Mouse (Mus musculus): Measurements from ENCODE around the gene Tmem121b. TPM values are rescaled to one million over a fixed set of nuclear protein-coding genes. Genes with fewer than 3 reads are reported as not detected.

Tmem121b gene
- polyA plus RNA-seq, 1 experiment = not detected

DNA sequence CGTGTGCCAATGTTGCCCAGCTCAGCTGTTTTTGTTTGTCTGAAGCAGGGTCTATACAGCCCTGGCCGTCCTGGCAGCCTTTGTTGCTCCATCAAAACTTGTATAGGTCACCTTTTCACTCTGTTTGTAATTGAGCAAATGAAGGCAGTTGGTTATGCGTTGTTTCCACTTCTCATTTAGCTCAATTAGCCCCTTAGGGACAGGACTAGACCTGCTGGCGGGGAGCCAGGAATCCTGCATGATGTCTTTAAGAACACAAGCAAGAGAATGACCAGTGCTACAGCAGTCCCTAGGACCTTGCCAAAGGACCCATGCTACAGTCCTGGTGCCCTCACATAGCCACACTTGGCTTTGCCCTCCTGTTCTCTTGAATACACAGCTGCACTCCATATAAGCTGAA is 11.9 kb upstream of the Tmem121b start:
- peaks cover 8% of the 10 kb centered on the region for H3K4me1 ChIP-seq (ENCODE audit: control insufficient read depth)
- no peaks in the 10 kb centered on the region for H3K27me3 ChIP-seq (ENCODE audit: control insufficient read depth)
- H3K9me3 ChIP-seq (ENCODE audit: control insufficient read depth, low read length) = peaks cover 2% of the 10 kb centered on the region
- TF ChIP-seq TAL1 (IDR thresholded peaks at IDR 0.05; ENCODE audit: low read length) (no peak), GATA1 (IDR thresholded peaks at IDR 0.05; ENCODE audit: low read length) (no peak)
- H3K4me3 ChIP-seq (replicated peaks) = no peak overlapping the region
- H3K36me3 ChIP-seq (ENCODE audit: control insufficient read depth) = peaks cover 33% of the 10 kb centered on the region

DNA sequence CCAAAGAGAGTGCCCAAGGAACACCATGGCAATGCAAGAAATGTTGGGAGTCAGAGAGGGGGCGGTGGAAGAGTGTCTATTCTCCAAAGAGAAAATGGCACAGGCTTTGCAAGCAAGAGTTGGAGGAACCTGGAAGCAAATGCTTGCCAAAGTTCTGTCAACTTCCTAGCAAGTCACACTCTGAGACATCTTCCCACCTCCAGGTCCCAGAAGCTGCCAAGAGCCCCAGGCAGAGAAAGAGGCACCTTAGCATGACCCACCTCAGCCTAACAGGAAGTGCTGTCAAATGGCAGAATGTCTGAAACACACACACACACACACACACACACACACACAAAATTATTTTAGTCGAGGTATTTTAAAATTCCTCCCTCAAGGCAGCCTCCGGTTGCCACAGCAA is 10.4 kb upstream of the Tmem121b start:
- H3K4me3 ChIP-seq (replicated peaks) = no peak overlapping the region
- peaks cover 5% of the 10 kb centered on the region for H3K9me3 ChIP-seq (ENCODE audit: control insufficient read depth, low read length)
- H3K4me1 ChIP-seq (ENCODE audit: control insufficient read depth) = peaks cover 2% of the 10 kb centered on the region; the same call in 1 of the 2 replicates
- H3K27me3 ChIP-seq (ENCODE audit: control insufficient read depth) = no peaks in the 10 kb centered on the region
- TF ChIP-seq TAL1 (IDR thresholded peaks at IDR 0.05; ENCODE audit: low read length) (no peak), GATA1 (IDR thresholded peaks at IDR 0.05; ENCODE audit: low read length) (no peak)
- peaks cover 19% of the 10 kb centered on the region for H3K36me3 ChIP-seq (ENCODE audit: control insufficient read depth)

DNA sequence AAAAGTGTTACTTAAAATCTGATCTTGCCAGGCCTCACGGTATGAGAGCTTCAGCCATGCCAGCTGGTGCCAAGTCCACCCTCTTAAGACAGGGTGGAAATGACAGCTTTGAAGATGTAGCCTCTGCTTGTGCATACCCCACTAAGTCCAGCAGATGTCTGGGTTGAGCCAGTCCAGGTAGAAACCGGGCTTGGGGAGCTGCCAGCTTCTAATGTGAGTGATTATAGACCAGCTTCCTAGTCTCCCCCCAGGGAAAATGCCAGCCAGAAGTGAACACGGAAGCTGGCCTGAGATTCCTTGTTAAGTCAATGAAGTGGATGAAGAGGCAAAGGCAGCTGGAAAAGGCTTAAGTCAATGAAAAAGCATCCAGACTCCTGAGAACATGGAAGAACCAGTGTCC is 2.9 kb upstream of the Tmem121b start:
- Histone ChIP-seq H3K4me1 (ENCODE audit: control insufficient read depth) (peaks cover 17% of the 10 kb centered on the region), H3K36me3 (ENCODE audit: control insufficient read depth) (no peaks in the 10 kb centered on the region), H3K9me3 (ENCODE audit: control insufficient read depth, low read length) (peaks cover 20% of the 10 kb centered on the region), H3K4me3 (replicated peaks) (no peak overlapping the region), H3K27me3 (ENCODE audit: control insufficient read depth) (peaks cover 57% of the 10 kb centered on the region)
- TF ChIP-seq GATA1 (IDR thresholded peaks at IDR 0.05; ENCODE audit: low read length) (no peak), TAL1 (IDR thresholded peaks at IDR 0.05; ENCODE audit: low read length) (no peak)

DNA sequence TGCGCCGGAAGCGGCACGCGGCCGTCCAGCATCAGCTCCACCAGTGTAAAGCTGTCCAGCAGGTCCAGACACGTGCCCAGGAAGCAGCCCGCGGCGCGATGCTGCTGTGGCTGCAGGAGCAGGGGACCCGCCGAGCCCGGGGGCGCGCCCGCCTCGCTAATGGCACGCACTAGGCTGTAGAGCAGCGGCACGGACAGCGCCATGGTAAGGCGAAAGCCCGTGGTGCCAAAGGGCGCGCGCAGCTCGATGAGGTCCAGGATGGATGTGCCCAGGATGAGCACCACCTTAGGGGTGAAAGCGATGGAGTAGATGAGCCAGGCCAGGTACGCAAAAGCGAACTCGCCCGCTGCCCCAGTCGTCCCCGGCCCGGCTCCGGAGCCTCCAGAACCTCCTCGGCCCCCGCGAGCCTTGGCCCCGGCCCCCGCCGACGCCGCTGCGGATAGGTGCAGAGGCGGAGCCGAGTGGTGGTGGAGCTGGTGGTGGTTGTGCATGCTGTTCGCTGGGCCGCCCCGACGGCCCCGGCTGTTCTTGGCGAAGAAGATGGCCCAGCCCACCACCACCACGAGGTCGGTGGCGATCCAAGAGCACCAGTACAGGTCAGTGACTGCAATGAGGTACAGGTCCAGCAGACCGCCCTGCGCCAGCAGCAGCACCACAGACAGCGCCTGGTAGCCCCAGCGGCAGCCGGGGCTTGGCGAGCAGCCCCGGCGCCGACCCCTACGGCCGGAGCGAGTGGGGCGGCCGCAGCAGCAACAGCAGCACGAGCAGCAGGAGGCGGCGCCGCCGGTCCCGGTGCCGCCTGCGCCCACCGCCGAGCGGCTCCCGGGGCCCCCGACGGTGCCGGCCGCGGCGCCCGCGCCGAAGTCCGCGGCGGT is 871 bp downstream of the Tmem121b start:
- no peaks in the 10 kb centered on the region for H3K36me3 ChIP-seq (ENCODE audit: control insufficient read depth)
- peaks cover 91% of the 10 kb centered on the region for H3K27me3 ChIP-seq (ENCODE audit: control insufficient read depth)
- peaks cover 17% of the 10 kb centered on the region for H3K4me1 ChIP-seq (ENCODE audit: control insufficient read depth)
- H3K9me3 ChIP-seq (ENCODE audit: control insufficient read depth, low read length) = peaks cover 15% of the 10 kb centered on the region; the same call in 1 of the 2 replicates
- no peak overlapping the region for H3K4me3 ChIP-seq (replicated peaks)
- no peak for TF ChIP-seq GATA1 (IDR thresholded peaks at IDR 0.05; ENCODE audit: low read length)
- no peak for TF ChIP-seq TAL1 (IDR thresholded peaks at IDR 0.05; ENCODE audit: low read length)

DNA sequence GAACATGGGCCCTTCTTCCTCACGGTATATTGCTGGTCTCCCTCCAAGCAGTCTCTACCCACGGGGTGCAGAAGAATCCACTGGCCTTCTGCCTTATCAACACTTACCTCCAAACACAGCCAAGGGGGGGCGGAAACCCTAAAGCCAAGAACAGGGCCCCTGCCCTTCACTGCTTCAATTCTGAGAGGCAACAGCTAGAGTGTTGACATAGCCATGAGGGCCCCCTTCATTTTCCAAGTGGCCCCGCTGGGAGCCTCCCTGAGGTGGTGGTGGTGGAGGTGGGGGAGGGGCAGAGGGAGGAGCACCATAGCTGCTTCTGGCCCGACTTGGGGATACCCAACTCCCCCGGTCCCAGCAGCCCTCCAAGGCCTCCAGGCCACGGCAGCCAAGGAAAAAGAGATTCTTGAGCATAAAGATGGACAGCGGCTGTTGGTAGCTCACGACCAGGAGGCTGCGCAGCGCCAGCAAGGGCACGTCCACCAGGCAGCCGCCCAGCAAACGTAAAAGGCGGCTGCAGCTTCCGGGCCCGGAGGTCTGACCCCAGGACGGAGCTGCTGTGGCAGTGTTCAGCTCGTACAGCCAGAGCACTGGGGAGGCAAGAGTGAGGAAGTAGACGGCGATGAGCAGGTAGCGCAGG is 1.6 kb downstream of the Tmem121b start:
- peaks cover 90% of the 10 kb centered on the region for H3K27me3 ChIP-seq (ENCODE audit: control insufficient read depth)
- H3K36me3 ChIP-seq (ENCODE audit: control insufficient read depth) = no peaks in the 10 kb centered on the region
- H3K4me3 ChIP-seq (replicated peaks) = no peak overlapping the region
- peaks cover 15% of the 10 kb centered on the region; the same call in 1 of the 2 replicates for H3K9me3 ChIP-seq (ENCODE audit: control insufficient read depth, low read length)
- H3K4me1 ChIP-seq (ENCODE audit: control insufficient read depth) = peaks cover 19% of the 10 kb centered on the region
- TF ChIP-seq GATA1 (IDR thresholded peaks at IDR 0.05; ENCODE audit: low read length) = no peak
- TF ChIP-seq TAL1 (IDR thresholded peaks at IDR 0.05; ENCODE audit: low read length) = no peak

DNA sequence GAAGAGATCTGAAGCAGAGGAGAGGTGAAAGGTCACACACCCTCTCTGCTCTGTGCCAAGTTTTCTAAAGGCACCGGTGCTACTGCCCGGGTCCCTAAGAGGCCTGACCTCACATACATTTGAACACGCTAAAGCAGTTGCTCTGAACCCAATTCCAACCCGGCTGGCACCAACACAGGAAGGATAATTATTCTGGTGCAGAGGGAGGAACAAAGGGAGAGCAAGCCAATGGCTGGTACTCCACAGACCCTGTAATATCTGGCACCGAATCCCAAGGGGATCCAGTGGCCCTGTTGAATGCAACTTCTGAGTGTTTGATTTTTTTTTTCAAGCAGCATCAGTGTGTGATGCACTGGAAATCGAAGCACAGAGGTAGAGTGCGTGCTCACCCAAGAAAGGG is 2.5 kb downstream of the Tmem121b start:
- peaks cover 82% of the 10 kb centered on the region for H3K27me3 ChIP-seq (ENCODE audit: control insufficient read depth)
- TF ChIP-seq GATA1 (IDR thresholded peaks at IDR 0.05; ENCODE audit: low read length) (no peak), TAL1 (IDR thresholded peaks at IDR 0.05; ENCODE audit: low read length) (no peak)
- no peak overlapping the region for H3K4me3 ChIP-seq (replicated peaks)
- H3K36me3 ChIP-seq (ENCODE audit: control insufficient read depth) = no peaks in the 10 kb centered on the region
- peaks cover 22% of the 10 kb centered on the region for H3K4me1 ChIP-seq (ENCODE audit: control insufficient read depth)
- H3K9me3 ChIP-seq (ENCODE audit: control insufficient read depth, low read length) = peaks cover 15% of the 10 kb centered on the region; the same call in 1 of the 2 replicates

DNA sequence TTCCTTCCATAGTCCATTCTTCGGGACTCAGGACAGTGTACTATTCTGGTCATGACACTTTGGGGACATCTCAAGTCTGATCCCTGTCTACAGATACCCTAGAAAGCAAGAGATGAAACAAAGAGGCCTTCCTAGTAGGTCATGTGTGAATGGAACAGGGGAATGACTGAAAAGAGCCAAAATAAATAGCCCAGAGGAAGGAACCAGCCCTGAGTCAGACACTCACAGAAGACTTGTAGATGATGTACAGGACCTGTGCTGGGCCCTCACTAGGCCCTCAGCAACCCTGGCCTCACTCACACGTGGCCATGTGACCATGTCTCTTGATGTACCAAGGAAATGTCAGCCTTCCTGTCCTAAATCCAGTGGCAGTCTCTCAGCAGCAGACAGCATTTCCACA is 4.1 kb downstream of the Tmem121b start:
- H3K27me3 ChIP-seq (ENCODE audit: control insufficient read depth) = peaks cover 66% of the 10 kb centered on the region
- TF ChIP-seq TAL1 (IDR thresholded peaks at IDR 0.05; ENCODE audit: low read length) (no peak), GATA1 (IDR thresholded peaks at IDR 0.05; ENCODE audit: low read length) (no peak)
- H3K4me3 ChIP-seq (replicated peaks) = no peak overlapping the region
- peaks cover 15% of the 10 kb centered on the region; the same call in 1 of the 2 replicates for H3K9me3 ChIP-seq (ENCODE audit: control insufficient read depth, low read length)
- no peaks in the 10 kb centered on the region for H3K36me3 ChIP-seq (ENCODE audit: control insufficient read depth)
- peaks cover 36% of the 10 kb centered on the region for H3K4me1 ChIP-seq (ENCODE audit: control insufficient read depth)

DNA sequence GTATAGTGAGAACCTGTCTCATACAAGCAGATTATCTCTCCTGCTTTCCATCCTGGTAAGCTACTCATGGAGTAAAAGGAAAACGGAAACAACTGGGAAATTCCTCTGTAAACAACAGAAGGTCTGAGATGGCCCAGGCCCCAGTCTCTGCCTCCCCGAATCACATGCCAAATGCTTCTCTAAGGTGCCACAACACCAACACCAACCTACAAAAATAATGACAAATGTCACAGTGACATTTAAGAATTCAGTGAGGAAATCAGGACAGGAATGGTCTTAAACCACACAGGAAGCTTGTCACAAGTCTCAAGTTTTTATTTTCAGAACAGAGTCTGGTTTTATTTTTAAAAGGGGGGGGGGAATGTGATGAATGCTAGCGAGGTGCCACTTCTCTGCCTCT is 5.0 kb downstream of the Tmem121b start:
- Histone ChIP-seq H3K4me1 (ENCODE audit: control insufficient read depth) (peaks cover 37% of the 10 kb centered on the region), H3K4me3 (replicated peaks) (no peak overlapping the region), H3K27me3 (ENCODE audit: control insufficient read depth) (peaks cover 58% of the 10 kb centered on the region), H3K36me3 (ENCODE audit: control insufficient read depth) (no peaks in the 10 kb centered on the region), H3K9me3 (ENCODE audit: control insufficient read depth, low read length) (peaks cover 14% of the 10 kb centered on the region; the same call in 1 of the 2 replicates)
- TF ChIP-seq TAL1 (IDR thresholded peaks at IDR 0.05; ENCODE audit: low read length) = no peak
- no peak for TF ChIP-seq GATA1 (IDR thresholded peaks at IDR 0.05; ENCODE audit: low read length)

DNA sequence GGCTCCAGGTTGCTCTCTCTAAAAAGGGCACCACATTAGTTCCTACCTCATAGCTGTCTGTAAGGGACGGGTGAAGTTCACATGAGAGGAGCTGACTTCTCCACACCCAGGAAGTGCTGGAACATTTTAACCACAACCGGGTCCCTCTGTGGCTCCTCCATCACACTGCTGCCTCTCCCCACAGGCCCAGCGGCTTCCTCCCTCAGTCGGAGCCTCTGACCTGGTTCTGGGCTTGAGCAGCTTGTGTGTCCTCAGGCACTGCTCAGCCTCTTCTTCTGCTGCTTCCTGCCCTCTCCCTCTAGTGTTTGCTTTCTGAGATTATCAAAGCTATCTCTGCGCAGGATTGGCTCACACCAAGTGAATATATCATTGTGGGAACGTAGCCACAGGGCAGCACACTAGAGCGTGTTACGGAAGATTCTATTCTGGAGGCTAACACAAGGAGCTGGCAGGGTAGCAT is 7.5 kb downstream of the Tmem121b start:
- Histone ChIP-seq H3K4me3 (replicated peaks) (no peak overlapping the region), H3K4me1 (ENCODE audit: control insufficient read depth) (peaks cover 29% of the 10 kb centered on the region), H3K9me3 (ENCODE audit: control insufficient read depth, low read length) (no peaks in the 10 kb centered on the region), H3K27me3 (ENCODE audit: control insufficient read depth) (peaks cover 32% of the 10 kb centered on the region), H3K36me3 (ENCODE audit: control insufficient read depth) (peaks cover 18% of the 10 kb centered on the region)
- TF ChIP-seq TAL1 (IDR thresholded peaks at IDR 0.05; ENCODE audit: low read length) = no peak
- no peak for TF ChIP-seq GATA1 (IDR thresholded peaks at IDR 0.05; ENCODE audit: low read length)
